Mouse (Mus musculus) yolk sac, embryonic 10.5 days (tissue): ENCODE data around the gene Fcgbp.
"Not testable (repeated sequence)": the region's sequence is repeated elsewhere in the genome, so short reads cannot be mapped to it uniquely, and the experiment has no call there.

ENCODE experiments used
- DNase-seq: peaks from one replicate; pipeline ENCODE4 v3.0.0-alpha.2; 2017; ENCODE audit warnings: low spot score

Fcgbp gene

GRCm38 (mm10) chr7:28149841-28150240 is 78.8 kb downstream of the Fcgbp start:
- DNase-seq, result no peak

DNA sequence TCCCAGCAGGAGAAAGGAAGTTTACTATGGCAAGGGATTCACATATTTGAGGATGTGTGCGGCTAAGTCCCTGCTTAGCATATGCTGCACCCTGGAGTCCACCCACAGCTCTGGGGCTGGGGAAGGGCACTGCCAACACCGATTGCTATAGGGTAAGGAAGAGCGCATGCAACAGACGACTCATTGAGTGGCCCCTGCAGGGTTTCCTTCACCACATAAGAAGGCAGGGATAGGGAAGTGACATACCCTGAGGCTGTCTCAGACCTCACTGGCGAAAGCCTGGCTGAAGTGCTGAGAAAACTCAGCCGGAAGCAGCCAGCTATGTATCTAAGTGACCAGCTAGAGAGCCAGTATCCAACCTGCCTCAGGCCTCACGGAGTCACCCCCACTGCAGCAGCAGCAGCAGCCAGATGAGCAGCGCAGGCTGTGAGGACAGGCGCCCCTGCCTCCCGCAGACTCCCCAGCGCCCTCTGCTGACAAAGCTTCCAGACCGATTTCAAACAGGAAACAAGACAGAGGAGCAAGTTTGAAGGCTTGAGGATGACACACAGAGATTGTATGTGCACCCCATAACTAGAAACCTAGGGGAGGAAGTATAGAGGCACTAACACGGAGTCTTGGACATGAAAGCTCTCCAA is 80.7 kb downstream of the Fcgbp start:
- peak; percentile 11 for DNase-seq

GRCm38 (mm10) chr7:28153595-28153994 is 82.6 kb downstream of the Fcgbp start:
- DNase-seq, result not testable (repeated sequence)

DNA sequence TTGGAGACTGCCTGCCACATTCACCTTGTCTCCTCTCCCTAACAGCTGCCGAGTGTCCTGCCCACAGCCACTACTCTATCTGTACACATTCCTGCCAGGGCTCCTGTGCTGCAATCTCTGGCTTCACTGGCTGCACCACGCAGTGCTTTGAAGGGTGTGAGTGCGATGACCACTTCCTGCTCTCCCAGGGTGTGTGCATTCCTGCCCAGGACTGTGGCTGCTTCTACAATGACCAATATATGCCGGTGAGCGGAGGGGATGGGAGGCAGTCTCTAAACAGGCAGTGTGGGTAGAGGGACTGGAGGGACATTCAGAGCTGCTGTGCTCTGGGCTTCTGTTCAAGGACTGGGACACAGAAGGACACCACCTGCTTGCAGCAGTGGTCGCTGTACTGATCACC is 88.3 kb downstream of the Fcgbp start:
- DNase-seq, result no peak

- DNase-seq, result no peak
These were observed 88.9 kb downstream of the Fcgbp start for GRCm38 (mm10) chr7:28159893-28160292.

DNA sequence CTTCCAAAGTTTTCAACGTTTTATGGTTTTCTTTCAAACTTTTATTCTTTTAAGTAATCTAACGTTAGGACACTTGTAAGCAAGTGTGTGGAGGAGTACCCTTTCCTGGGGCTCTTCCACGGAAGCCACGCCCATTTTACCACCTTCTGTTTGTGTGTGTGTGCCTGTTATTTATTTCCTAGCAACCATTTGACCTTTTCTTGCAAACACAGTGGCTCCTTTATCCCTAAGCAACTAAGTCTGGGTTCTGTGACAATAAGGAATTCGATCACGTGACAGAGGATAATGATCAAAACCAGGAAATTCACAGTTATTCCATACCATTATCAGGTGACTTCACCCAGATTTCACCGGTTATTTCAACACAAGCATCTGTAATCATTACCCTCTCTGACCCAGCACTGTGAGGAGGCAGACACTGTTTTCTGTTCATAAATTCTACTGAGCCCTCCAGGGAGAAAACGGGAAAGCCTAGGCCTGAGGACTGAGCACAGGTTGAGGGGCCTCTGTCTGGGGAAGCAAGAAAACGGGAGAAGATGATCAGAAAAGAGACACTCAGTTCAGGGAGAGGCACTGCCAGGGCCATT is 90.2 kb downstream of the Fcgbp start:
- peak; percentile 20 for DNase-seq

- DNase-seq, result no peak
These were observed 94.4 kb downstream of the Fcgbp start for GRCm38 (mm10) chr7:28165406-28165805.

DNA sequence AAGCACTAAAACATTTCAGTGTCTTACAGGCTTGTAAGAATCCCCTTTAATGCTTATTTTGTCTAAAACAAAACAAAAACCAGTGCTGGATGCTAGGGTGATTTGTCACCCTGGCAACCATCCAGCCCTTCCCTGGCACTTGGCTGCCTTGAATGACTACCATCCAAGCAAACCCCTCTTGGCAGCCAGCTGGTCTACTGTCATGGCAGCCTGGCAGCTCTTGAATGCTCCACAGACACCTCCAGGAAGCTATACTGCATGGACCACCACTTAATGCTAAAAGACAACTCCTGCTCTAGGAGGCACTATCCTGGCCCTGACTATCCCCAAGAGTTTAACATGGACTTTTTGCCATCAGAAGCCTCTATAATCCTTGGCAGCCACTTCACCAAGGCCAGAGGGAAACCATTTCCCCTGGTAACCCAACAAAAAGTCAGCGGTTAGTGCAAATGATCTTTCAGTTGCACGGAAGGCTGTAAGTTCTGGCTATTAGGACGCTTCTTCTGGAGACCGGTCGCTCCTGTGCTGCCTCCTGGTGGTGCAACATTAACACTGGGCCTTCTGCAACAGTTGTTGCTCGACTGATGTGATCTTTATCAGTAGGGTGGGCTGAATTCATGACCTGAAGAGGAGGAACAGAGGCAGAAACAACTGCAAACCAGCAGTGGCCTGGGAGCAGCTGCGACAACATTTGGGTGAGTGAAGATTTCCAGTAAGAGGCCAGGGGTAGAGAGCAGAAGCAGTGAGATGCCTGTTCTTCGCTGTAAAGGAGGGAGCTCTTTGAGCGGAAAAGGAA is 97.5 kb downstream of the Fcgbp start:
- DNase-seq, result peak; percentile 70

DNA sequence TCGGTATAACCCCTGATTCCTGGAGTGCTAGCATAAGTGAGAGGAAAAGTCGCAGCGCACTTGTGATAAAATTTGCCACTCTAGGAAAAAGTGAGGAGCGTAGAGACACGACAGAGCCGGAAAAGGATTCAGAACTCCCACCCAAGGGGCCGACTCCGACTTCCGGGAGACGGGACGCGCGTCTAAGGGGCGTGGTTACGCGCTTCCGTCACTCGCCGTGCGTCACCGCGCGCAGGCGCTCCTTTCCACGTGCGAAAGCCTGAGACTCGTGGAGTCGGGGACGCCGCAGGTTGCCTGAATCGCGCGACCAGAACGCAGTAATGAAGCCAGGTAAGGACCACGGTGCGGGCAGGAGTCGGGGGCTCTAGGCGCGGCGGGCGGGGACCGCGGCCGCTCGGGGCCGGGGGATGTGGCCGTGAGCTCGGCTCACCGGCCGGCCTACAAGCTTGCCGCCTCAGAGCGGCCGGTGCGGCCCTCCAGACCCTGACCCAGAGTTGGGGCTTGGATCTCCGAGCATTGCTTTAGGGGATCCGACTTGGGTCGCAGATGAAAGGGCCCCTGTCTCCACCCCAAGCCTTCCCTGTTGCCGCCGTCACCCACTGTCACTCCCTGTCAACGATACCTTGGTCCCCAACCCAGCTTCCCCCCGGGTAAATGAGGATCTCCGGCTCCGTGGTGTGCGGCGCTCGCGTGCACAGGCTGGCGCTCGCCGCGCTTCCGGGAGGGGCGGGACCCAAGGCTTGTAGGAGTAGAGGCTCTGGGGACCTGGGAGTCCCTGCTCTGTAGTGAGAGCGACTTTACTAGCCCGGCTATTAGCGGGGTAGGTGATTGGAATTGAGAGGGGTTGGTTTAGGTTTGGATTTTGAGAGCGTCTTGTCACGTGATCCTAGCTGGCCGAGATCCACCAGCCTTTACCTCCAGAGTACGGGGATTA is 98.7 kb downstream of the Fcgbp start, which contains the start of gene Fbl:
Fbl (plus strand) TSS at position 222 of the 934 bp plus-strand sequence.
- DNase-seq, result peak; percentile 89
